Mouse (Mus musculus) limb, embryonic 14.5 days (tissue): ENCODE data around the gene D5Ertd579e. TPM values are rescaled to one million over a fixed set of nuclear protein-coding genes. Genes with fewer than 3 reads are reported as not detected.

Source experiments
- ATAC-seq: fragments of 200-750 bp; cut with Nextera tagmentation; 2 replicates; pipeline ENCODE4 v1.8.0; 2017; ENCODE audit warnings: low read depth, moderate number of reproducible peaks, moderate TSS enrichment; ENCODE audit not compliant: low FRiP score
- DNase-seq: peaks from one replicate; pipeline ENCODE4 v3.0.0-alpha.2; 2015; ENCODE audit warnings: low spot score
- H3K27ac ChIP-seq: fragments of 300-500 bp; sonication (generic); replicated peaks from 2 replicates; pipeline ENCODE4 v1.5.1; 2014; ENCODE audit warnings: low read depth, mild to moderate bottlenecking, low read length, moderate library complexity, mixed read lengths
- H3K27me3 ChIP-seq: fragments of 300-500 bp; sonication (generic); 2 replicates; pipeline ENCODE4 v1.6.1; 2014; ENCODE audit warnings: low read length, mixed read lengths; ENCODE audit not compliant: control insufficient read depth, insufficient read depth
- H3K36me3 ChIP-seq: fragments of 300-500 bp; sonication (generic); 2 replicates; pipeline ENCODE4 v1.6.1; 2014; ENCODE audit warnings: mild to moderate bottlenecking, low read length, moderate library complexity, mixed read lengths; ENCODE audit not compliant: control insufficient read depth, insufficient read depth
- H3K4me1 ChIP-seq: fragments of 300-500 bp; sonication (generic); 2 replicates; pipeline ENCODE4 v1.6.1; 2014; ENCODE audit warnings: antibody characterized with exemption, low read length, mixed read lengths; ENCODE audit not compliant: control insufficient read depth, insufficient read depth
- H3K4me2 ChIP-seq: fragments of 300-500 bp; sonication (generic); replicated peaks from 2 replicates; pipeline ENCODE4 v1.6.1; 2014; ENCODE audit warnings: low read depth, mild to moderate bottlenecking, low read length, moderate library complexity; ENCODE audit not compliant: severe bottlenecking
- H3K4me3 ChIP-seq: fragments of 300-500 bp; sonication (generic); replicated peaks from 2 replicates; pipeline ENCODE4 v1.5.1; 2014; ENCODE audit warnings: low read length
- H3K9ac ChIP-seq: fragments of 300-500 bp; sonication (generic); 2 replicates; pipeline ENCODE4 v1.6.1; 2014; ENCODE audit warnings: mild to moderate bottlenecking, low read depth, low read length, moderate library complexity; ENCODE audit not compliant: severe bottlenecking
- H3K9me3 ChIP-seq: fragments of 300-500 bp; sonication (generic); 2 replicates; pipeline ENCODE4 v1.6.1; 2016; ENCODE audit warnings: low read length; ENCODE audit not compliant: control insufficient read depth
- POLR2A ChIP-seq: fragments of 200-500 bp; IDR thresholded peaks from 2 replicates; pipeline ENCODE4 v1.8.0; 2012; ENCODE audit warnings: inconsistent platforms, mild to moderate bottlenecking, moderate library complexity, borderline replicate concordance; ENCODE audit not compliant: insufficient read depth, insufficient read length; ENCODE audit errors: extremely low read depth
- WGBS: fragments of 180-500 bp; shearing (Covaris S2); extraction: QIAGEN DNeasy Blood & Tissue Kit; methylation state at CpG from one replicate; pipeline ENCODE4 v1.1.7; 2014; 5-methylcytosine and 5-hydroxymethylcytosine counted together
- polyA plus RNA-seq, 2 experiments: library from polyadenylated mRNA; depleted of rRNA in 1 of 2; stranded (reverse) in 1 of 2; unstranded in 1 of 2; fragments of >200 nt; fragmentation: Nextera tagmentation in 1 of 2; extraction: Ambion mirVana in 1 of 2; gene quantifications; 2 replicates each; pipeline versions ENCODE4 v1.2.1 to v1.2.3; 2012 to 2014

D5Ertd579e gene
- polyA plus RNA-seq (2012; rRNA removed), result 21.2 and 21.6 TPM in 2 replicates
- polyA plus RNA-seq (2014; fragmentation: Nextera tagmentation; extraction: Ambion mirVana), result 20.8 and 24.8 TPM in 2 replicates

DNA sequence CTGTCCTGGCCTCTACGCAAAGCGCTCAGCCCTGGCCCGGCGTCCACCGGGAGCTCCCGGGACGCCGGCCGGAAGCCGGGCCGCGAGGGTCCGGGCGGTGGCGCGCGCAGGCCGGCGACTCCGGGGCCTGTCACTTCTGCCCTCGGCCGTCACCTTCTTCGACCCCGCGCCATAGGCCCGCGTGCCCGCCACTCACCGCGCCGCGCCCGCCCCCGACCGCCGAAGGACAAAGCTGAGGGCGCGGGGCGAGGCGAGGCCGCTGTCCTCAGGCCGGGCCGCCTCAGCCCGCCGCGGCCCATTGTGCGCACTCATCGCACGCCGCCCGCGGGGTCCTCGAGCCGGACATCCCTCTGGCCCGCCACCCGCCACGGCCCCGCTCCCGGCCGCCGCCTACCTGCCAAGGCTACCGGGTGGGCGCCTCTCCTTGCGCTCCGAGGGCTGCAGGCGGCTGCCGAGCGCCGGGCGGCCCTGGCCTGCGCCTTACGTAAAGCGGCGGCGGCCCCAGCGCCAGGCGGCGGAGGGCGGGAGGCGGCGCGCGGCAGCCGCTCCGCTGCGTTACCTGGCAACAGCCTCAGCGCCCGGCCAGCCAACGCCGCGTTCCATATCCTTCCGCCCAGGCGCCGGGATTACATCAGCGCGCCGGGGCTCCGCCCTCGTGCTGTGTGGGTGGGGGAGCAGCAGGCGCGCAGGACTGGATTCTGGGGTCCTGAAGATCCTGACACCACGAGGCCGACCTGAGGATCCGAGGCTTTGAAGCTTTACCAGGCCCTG is at the start of gene D5Ertd579e:
D5Ertd579e (minus strand) TSS at position 564 of the 771 bp plus-strand sequence.
- peak; percentile 95 for ATAC-seq
- peaks cover 9% of the 10 kb centered on the region for H3K4me1 ChIP-seq

DNA sequence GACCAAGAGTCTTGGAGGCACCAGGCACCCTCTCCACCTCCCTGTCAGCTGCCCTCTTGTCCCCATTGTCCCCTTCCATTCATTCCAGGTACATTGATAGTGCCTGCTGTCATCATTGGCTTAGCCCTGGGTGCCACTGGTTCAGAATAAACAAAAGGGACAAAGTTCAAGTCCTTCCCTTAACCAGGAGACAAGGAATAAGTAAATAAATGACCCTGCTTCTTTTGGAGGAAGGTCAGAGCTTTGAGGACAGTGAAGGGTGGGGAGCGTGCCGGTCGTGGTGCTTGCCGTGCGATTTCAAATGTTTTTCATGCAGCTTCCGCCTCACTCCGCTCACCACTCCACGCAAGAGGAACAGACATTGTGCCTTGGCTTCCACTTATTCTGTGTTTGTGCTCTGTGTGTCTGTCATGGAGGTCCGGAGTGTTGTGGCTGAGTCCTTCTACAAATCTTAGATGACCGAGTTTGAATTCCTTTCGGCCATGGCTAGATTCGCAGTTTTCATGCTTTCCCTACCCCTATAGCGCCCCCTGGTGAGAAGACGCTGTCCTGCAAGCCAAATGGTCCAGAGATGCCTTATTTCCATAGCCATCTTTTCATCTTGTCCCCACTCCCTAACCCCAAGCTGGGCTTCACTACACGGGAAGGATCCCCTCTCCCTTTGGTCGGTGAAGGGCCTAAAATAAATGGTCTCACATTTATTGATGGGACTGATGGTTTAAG is 46.5 kb upstream of the D5Ertd579e start:
- no peak overlapping the region for H3K4me2 ChIP-seq
- WGBS, result 44% methylated on average over 16 of the region's 16 CpGs

More for the DNA sequence above, at the start of gene D5Ertd579e:
- no peaks in the 10 kb centered on the region for H3K36me3 ChIP-seq
- under 1% methylated on average over 55 of the region's 104 CpGs for WGBS
- peak within 1 kb of the TSS; percentile 85 for H3K27ac ChIP-seq
- no peaks in the 10 kb centered on the region for H3K27me3 ChIP-seq
- H3K4me3 ChIP-seq, result peak within 1 kb of the TSS; percentile 66
- peak within 1 kb of the TSS; percentile 91 for H3K9ac ChIP-seq
- H3K9me3 ChIP-seq, result no peaks in the 10 kb centered on the region
- DNase-seq, result peak; percentile 89
- TF ChIP-seq POLR2A, result 0 out of 2 replicates have a peak, but pooled peaks have one; percentile 16
- H3K4me2 ChIP-seq, result peak within 1 kb of the TSS; percentile 94

GRCm38 (mm10) chr5:36739829-36740228 is 44.0 kb upstream of the D5Ertd579e start:
- no peaks in the 10 kb centered on the region for H3K4me1 ChIP-seq
- no peak overlapping the region for H3K9ac ChIP-seq
- no peaks in the 10 kb centered on the region for H3K27me3 ChIP-seq
- H3K4me3 ChIP-seq, result no peak overlapping the region
- no peaks in the 10 kb centered on the region for H3K36me3 ChIP-seq
- H3K4me2 ChIP-seq, result no peak overlapping the region
- H3K27ac ChIP-seq, result no peak overlapping the region
- no peak for TF ChIP-seq POLR2A
- H3K9me3 ChIP-seq, result no peaks in the 10 kb centered on the region
- no peak for ATAC-seq
- WGBS, result 46% methylated on average over 4 of the region's 4 CpGs
- DNase-seq, result no peak

More for the DNA sequence above, 46.5 kb upstream of the D5Ertd579e start:
- Histone ChIP-seq H3K36me3 (peaks cover 5% of the 10 kb centered on the region), H3K9ac (no peak overlapping the region), H3K4me1 (peaks cover 7% of the 10 kb centered on the region), H3K27ac (no peak overlapping the region), H3K9me3 (no peaks in the 10 kb centered on the region), H3K27me3 (no peaks in the 10 kb centered on the region), H3K4me3 (no peak overlapping the region)
- no peak for TF ChIP-seq POLR2A
- DNase-seq (peak; percentile 38), ATAC-seq (0 out of 2 replicates have a peak, but pooled peaks have one; percentile 30)

DNA sequence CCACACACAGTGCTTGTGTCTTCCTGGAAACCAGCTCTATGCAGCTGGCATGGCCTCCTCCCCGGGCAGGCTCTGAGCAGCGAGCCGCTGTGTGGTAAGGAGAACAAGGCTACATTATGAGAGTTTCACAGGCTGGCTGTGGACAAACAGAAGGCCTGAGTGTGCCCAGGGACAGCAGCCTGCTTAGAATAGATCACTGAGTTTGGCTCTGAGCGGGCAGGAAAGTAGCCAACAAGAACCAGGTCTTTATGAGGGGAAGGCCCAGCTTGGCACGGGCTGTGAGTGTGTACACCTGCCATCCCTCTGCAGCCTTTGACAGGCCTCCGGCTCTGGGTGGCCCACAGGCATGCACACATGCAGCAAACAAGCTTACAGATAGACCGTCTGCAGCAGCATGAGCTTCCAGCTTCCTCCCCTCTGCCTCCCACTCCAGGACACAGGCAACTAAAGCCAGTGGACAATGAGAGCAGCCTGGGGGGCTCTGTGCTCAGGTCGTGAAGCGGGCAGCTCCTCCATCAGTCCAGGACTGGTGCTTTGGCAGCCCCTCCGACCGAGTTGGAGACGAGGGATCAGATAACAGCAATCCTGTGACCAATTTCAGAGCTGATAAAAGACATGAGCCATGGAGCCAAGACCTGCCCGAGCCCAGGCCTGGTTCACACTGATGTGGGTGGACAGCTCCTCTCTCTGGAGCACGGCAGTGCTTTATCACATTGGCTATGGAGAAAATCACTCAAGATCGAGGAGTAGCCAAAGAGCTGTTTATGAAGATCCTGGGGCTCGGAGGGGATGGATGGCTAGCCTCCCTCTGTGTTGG is 43.2 kb upstream of the D5Ertd579e start:
- DNase-seq (no peak), ATAC-seq (peak; percentile 41; the same call in 1 of the 2 replicates)
- TF ChIP-seq POLR2A, result no peak
- Histone ChIP-seq H3K4me3 (no peak overlapping the region), H3K4me2 (no peak overlapping the region), H3K36me3 (no peaks in the 10 kb centered on the region), H3K9me3 (no peaks in the 10 kb centered on the region), H3K4me1 (no peaks in the 10 kb centered on the region), H3K9ac (no peak overlapping the region), H3K27me3 (no peaks in the 10 kb centered on the region), H3K27ac (no peak overlapping the region)
- WGBS, result 51% methylated on average over 16 of the region's 16 CpGs

DNA sequence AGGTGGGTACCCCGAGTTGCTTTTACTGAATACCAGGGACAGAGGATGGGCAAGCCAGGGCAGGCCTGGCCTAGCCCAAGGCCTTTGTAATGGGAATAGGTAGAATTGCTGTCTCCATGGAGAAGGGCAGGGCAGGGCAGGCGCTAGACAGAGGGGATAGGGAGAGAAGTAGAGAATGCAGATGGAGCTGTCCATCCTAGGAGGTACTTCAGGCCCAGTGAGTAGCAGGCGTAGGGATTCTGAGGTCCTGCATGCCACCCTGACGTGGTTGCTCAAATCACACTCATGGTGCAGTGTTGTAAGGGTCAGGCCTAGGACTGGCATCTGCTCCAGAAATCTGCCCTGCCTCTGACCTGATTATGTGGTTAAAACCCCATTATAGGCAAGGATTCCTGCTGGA is 41.9 kb upstream of the D5Ertd579e start:
- Histone ChIP-seq H3K36me3 (no peaks in the 10 kb centered on the region), H3K4me1 (no peaks in the 10 kb centered on the region), H3K27me3 (no peaks in the 10 kb centered on the region), H3K27ac (no peak overlapping the region), H3K9ac (no peak overlapping the region), H3K4me3 (no peak overlapping the region), H3K4me2 (no peak overlapping the region), H3K9me3 (no peaks in the 10 kb centered on the region)
- DNase-seq (no peak), ATAC-seq (no peak)
- WGBS, result 61% methylated on average over 4 of the region's 4 CpGs
- no peak for TF ChIP-seq POLR2A
